Mouse (Mus musculus): ENCODE data around the gene Mrpl48.
"Not testable (repeated sequence)": the region's sequence is repeated elsewhere in the genome, so short reads cannot be mapped to it uniquely, and the experiment has no call there.

The Mrpl48 gene

GRCm38 (mm10) chr7:100589816-100590215 lies 18.3 kb downstream of the Mrpl48 start:
- CTCF ChIA-PET = interaction anchor here (0.6 to 1.5 kb wide), 2 partner anchors 24 to 60 kb away, joined by 3 read pairs; no protein-coding TSS in a partner anchor

DNA sequence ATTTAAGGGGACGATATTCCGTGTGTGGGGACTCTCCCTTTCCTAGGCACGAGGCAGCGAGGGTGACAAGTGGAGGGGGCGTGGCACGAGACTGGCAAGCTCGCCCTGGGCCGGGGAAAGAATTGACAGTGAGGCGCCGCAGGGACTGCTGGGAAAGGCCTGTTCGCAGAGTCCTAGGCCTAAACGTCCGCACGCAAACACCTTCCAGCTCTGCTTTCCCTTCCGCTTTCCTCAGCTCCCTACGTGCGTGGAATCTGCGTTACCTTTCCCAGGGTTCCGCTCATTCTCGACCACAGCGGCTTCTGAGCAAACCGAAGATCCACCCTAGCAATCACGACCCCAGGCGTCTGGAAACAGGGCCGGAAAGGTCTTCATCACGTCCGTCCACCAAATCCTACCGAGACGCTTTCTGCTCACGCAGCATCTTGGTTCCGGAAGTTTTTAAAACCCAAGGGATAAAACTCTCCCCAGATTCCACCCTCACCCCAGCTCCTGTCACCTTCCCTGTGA lies 25.3 kb downstream of the Mrpl48 start:
- CTCF ChIA-PET = interaction anchor here (0.7 kb wide), 2 partner anchors 88 to 399 kb away, joined by 3 read pairs; no protein-coding TSS in a partner anchor

DNA sequence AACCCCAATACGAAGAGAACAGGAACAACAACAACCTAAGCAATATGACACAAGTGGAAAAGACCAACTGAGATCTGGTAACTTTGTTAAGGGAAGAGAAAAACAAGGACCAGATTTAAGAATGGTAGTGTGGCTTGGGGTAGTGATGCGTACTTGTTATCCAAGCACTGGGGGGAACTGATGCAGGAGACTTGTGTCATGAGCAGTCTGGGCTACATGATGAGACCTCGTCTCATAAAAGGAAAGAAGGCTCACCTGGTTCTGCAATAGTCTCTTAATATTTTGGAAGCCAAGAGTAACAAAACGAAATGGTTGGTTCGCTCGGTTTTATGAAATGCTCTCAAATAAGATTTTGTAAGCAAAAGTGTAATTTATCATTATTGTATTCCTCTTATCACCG lies 25.9 kb downstream of the Mrpl48 start:
- CTCF ChIA-PET = interaction anchor here (0.7 kb wide), 1 partner anchor 400 kb away, joined by 3 read pairs; no protein-coding TSS in a partner anchor

GRCm38 (mm10) chr7:100578794-100579193 lies 29.3 kb downstream of the Mrpl48 start:
- CTCF ChIA-PET = no interaction called here

DNA sequence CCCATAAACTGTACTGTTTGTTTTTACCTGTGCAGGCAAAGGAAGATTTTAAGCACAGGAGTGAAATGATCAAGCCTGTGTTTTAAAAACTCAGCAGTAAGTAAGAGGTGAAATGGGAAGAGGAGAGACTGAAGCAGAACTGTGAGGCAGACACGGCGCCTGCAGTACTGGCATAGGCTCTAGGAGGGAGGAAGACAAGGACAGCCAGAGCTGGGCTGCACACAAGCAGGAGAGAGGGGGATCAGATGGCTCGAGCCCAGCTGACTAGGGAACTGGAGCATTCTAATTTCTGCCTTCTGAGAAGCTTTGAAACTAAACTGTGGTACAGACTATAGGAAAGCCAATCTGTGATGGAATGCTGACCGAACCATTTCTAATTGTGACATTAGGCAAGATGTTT lies 35.4 kb downstream of the Mrpl48 start:
- CTCF ChIA-PET = no interaction called here

DNA sequence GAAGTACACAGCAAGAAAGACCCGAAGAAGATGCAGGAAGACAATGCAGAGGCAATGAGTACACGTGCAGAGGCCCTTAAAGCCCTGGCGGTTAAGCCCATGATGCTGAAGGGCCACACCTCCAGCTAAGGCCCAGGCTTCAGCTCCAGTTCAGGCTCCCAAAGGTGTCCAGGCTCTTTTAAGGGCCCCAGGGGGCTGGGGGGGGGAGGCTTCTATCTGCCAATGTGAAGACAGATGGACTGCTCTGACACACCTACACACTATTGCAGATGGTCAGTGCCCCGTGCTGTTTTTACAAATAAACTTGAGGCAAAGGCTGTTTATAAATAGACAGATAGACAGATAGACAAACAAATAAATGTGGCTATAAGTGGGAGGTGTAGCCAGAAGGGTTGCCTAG lies 36.0 kb downstream of the Mrpl48 start:
- CTCF ChIA-PET = no interaction called here

GRCm38 (mm10) chr7:100570930-100571715 lies 37.0 kb downstream of the Mrpl48 start:
- CTCF ChIA-PET = no interaction called here

DNA sequence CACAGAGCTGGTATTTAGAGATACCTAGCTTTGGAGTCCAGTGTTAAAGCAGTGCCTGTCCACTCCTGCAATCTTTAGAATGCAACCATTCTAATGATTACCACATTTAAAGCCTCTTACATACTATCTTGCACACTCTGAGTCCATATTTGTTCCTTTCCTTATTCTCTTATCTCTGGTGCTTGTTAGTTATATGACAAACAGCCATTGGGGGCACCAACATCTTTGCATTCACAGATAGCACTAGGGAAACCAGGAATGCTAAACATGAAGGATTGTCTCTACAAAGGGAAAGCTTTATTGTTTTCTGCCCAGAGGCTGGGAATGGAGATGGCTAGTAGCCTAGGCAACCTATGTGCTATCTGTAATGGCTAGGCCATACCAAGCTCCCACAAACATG lies 38.2 kb downstream of the Mrpl48 start:
- CTCF ChIA-PET = no interaction called here

GRCm38 (mm10) chr7:100567238-100567637 lies 40.9 kb downstream of the Mrpl48 start:
- CTCF ChIA-PET = not testable (repeated sequence)

GRCm38 (mm10) chr7:100561861-100562587 lies 46.1 kb downstream of the Mrpl48 start:
- CTCF ChIA-PET = no interaction called here

DNA sequence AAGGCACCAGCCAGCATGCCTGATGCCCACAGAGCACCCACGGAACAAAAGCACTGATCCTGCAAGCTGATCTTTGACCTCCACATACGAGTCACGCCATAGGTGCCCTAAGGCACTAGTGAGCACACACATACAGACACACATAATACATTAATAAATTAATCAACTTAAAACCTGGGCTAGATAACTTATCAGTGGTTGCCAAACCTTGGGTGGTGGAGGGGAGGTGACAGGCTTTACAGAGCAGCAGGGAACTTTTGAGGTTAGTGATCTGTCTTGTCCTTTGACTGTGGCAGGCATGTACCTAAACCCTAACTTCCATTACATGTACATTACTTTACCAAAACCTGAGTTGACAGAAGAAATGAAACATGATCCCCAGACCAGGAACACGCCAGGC lies 48.8 kb downstream of the Mrpl48 start:
- CTCF ChIA-PET = no interaction called here

- CTCF ChIA-PET = interaction anchor here (0.6 kb wide), 1 partner anchor 8 kb away, joined by 9 read pairs; no protein-coding TSS in a partner anchor
Observed at GRCm38 (mm10) chr7:100557241-100557640, 50.9 kb downstream of the Mrpl48 start.

- CTCF ChIA-PET = interaction anchor here (1.2 kb wide), 1 partner anchor 34 kb away, joined by 4 read pairs; no protein-coding TSS in a partner anchor
Observed at GRCm38 (mm10) chr7:100555431-100555951, 52.6 kb downstream of the Mrpl48 start.

- CTCF ChIA-PET = interaction anchor here (1.2 kb wide), 1 partner anchor 33 kb away, joined by 4 read pairs; no protein-coding TSS in a partner anchor
Observed at GRCm38 (mm10) chr7:100554939-100555338, 53.2 kb downstream of the Mrpl48 start.

- CTCF ChIA-PET = interaction anchor here (0.6 kb wide), 1 partner anchor 53 kb away, joined by 4 read pairs; no protein-coding TSS in a partner anchor
Observed at GRCm38 (mm10) chr7:100550338-100551007, 57.6 kb downstream of the Mrpl48 start.

GRCm38 (mm10) chr7:100549796-100550195 lies 58.3 kb downstream of the Mrpl48 start:
- CTCF ChIA-PET = interaction anchor here (0.6 kb wide), 1 partner anchor 53 kb away, joined by 4 read pairs; no protein-coding TSS in a partner anchor

GRCm38 (mm10) chr7:100547631-100548030 lies 60.5 kb downstream of the Mrpl48 start:
- CTCF ChIA-PET = no interaction called here

GRCm38 (mm10) chr7:100544437-100544836 lies 63.7 kb downstream of the Mrpl48 start:
- CTCF ChIA-PET = no interaction called here

- CTCF ChIA-PET = interaction anchor here (1.1 kb wide), 1 partner anchor 13 kb away, joined by 3 read pairs; no protein-coding TSS in a partner anchor
Observed at GRCm38 (mm10) chr7:100539516-100539915, 68.6 kb downstream of the Mrpl48 start.

- CTCF ChIA-PET = no interaction called here
Observed at GRCm38 (mm10) chr7:100537519-100537902, 70.6 kb downstream of the Mrpl48 start.

DNA sequence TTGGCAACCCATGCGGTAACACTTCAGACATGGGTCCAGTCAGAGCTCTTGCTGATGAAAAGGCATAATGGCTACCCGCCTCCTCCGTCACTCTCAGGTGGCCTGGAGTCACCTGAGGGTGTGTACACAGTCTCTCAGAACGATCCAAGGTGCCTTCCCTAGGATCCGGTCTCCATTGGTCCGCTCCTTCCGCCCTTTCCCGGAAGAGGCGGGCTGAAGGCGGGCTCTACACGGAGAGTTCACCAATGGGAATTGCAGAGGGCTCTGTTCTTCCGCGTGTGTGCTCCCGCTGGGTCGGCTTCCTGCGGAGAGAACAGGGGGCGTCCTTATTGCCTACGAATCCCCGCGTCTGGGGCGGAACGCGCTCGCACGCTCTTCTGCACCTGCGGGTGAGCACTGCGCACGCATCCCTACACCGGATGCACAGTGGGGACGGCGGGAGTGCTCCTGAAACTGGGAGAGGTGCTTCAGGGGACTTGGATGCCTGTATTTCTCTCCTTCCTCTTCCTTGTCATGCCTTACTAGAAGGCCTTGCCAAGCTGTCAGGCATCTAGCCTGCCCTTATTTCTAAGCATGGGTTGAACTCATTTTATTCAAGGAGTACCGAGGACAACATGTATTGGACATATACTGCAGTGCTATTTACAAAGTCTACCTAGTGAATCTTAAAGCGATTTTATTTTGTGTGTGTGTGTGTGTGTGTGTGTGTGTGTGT lies 71.1 kb downstream of the Mrpl48 start, which contains the start of gene Coa4:
Gene Coa4, plus strand, starts transcription at position 268 of the 715 bp plus-strand sequence.
- CTCF ChIA-PET = interaction anchor here (0.7 kb wide), 1 partner anchor 751 kb away, joined by 3 read pairs; no protein-coding TSS in a partner anchor
